Mouse (Mus musculus): ENCODE measurements around the gene Svs6. TPM values are rescaled to one million over a fixed set of nuclear protein-coding genes. Genes with fewer than 3 reads are reported as not detected.
"Not testable (repeated sequence)": the region's sequence is repeated elsewhere in the genome, so short reads cannot be mapped to it uniquely, and the experiment has no call there.

Gene Svs6
- total RNA-seq (2022): not detected

- DNase-seq (ENCODE audit: low spot score in 2 of 2): not testable (repeated sequence)
These were observed at the start of gene Svs6 for GRCm38 (mm10) chr2:164316451-164316850. Svs6 (plus strand) TSS chr2:164316751.

GRCm38 (mm10) chr2:164278359-164278758 lies 38.2 kb upstream of the Svs6 start, which contains the start of gene Svs4:
Svs4 (minus strand) TSS chr2:164278459.
- no peak for DNase-seq (ENCODE audit: low spot score in 2 of 2)

GRCm38 (mm10) chr2:164288968-164289367 lies 27.6 kb upstream of the Svs6 start, which contains the start of gene Svs3a:
Svs3a (plus strand) TSS chr2:164289268.
- not testable (repeated sequence) for DNase-seq (ENCODE audit: low spot score in 2 of 2)

- DNase-seq (ENCODE audit: low spot score in 2 of 2): peak in 1 of 2 experiments; percentile 2
These were observed 4.0 kb upstream of the Svs6 start for GRCm38 (mm10) chr2:164312599-164312998.

- not testable (repeated sequence) for DNase-seq (ENCODE audit: low spot score in 2 of 2)
These were observed 1.1 kb upstream of the Svs6 start for GRCm38 (mm10) chr2:164315460-164315859.

- no peak for DNase-seq (ENCODE audit: low spot score in 2 of 2)
These were observed 4.4 kb downstream of the Svs6 start for GRCm38 (mm10) chr2:164320983-164321382.

GRCm38 (mm10) chr2:164332440-164332839 lies 15.9 kb downstream of the Svs6 start, which contains the start of gene Svs5:
Svs5 (plus strand) TSS chr2:164332740.
- DNase-seq (ENCODE audit: low spot score in 2 of 2): not testable (repeated sequence)

GRCm38 (mm10) chr2:164343732-164344131 lies 27.2 kb downstream of the Svs6 start:
- not testable (repeated sequence) for DNase-seq (ENCODE audit: low spot score in 2 of 2)

GRCm38 (mm10) chr2:164347697-164348096 lies 31.1 kb downstream of the Svs6 start:
- DNase-seq (ENCODE audit: low spot score in 2 of 2): not testable (repeated sequence)

- peak in 1 of 2 experiments; percentile 18 for DNase-seq (ENCODE audit: low spot score in 2 of 2)
These were observed 32.4 kb downstream of the Svs6 start for GRCm38 (mm10) chr2:164348980-164349379.

GRCm38 (mm10) chr2:164352697-164353096 lies 36.1 kb downstream of the Svs6 start:
- DNase-seq (ENCODE audit: low spot score in 2 of 2): no peak

GRCm38 (mm10) chr2:164353356-164353755 lies 36.8 kb downstream of the Svs6 start:
- no peak for DNase-seq (ENCODE audit: low spot score in 2 of 2)

- DNase-seq (ENCODE audit: low spot score in 2 of 2): no peak
These were observed 39.8 kb downstream of the Svs6 start for GRCm38 (mm10) chr2:164356177-164356967.

GRCm38 (mm10) chr2:164358373-164358772 lies 41.8 kb downstream of the Svs6 start:
- DNase-seq (ENCODE audit: low spot score in 2 of 2): no peak

- DNase-seq (ENCODE audit: low spot score in 2 of 2): no peak
These were observed 42.5 kb downstream of the Svs6 start for GRCm38 (mm10) chr2:164359031-164359430.

- DNase-seq (ENCODE audit: low spot score in 2 of 2): no peak
These were observed 43.1 kb downstream of the Svs6 start for GRCm38 (mm10) chr2:164359668-164360067.

GRCm38 (mm10) chr2:164360974-164361657 lies 44.6 kb downstream of the Svs6 start:
- DNase-seq (ENCODE audit: low spot score in 2 of 2): no peak

- no peak for DNase-seq (ENCODE audit: low spot score in 2 of 2)
These were observed 50.4 kb downstream of the Svs6 start for GRCm38 (mm10) chr2:164366947-164367346.
